Mouse (Mus musculus): Measurements from ENCODE around the gene Slc35e2.

Gene Slc35e2

GRCm38 (mm10) chr4:155575521-155575920 is 25.7 kb upstream of the Slc35e2 start:
- DNase-seq (ENCODE audit: inconsistent ontology term): no peak

- no peak for DNase-seq (ENCODE audit: inconsistent ontology term)
Measured at GRCm38 (mm10) chr4:155577132-155577531, 24.1 kb upstream of the Slc35e2 start.

- no peak for DNase-seq (ENCODE audit: inconsistent ontology term)
Measured at GRCm38 (mm10) chr4:155577741-155578140, 23.5 kb upstream of the Slc35e2 start.

- DNase-seq (ENCODE audit: inconsistent ontology term): no peak
Measured at GRCm38 (mm10) chr4:155578336-155579125, 22.7 kb upstream of the Slc35e2 start.

- DNase-seq (ENCODE audit: inconsistent ontology term): no peak
Measured at GRCm38 (mm10) chr4:155580420-155580819, 20.8 kb upstream of the Slc35e2 start.

GRCm38 (mm10) chr4:155582279-155582905 is 18.8 kb upstream of the Slc35e2 start:
- DNase-seq (ENCODE audit: inconsistent ontology term): peak; percentile 80

GRCm38 (mm10) chr4:155589356-155589755 is 11.9 kb upstream of the Slc35e2 start:
- no peak for DNase-seq (ENCODE audit: inconsistent ontology term)

GRCm38 (mm10) chr4:155591012-155591719 is 10.1 kb upstream of the Slc35e2 start:
- DNase-seq (ENCODE audit: inconsistent ontology term): no peak

- no peak for DNase-seq (ENCODE audit: inconsistent ontology term)
Measured at GRCm38 (mm10) chr4:155593780-155594179, 7.4 kb upstream of the Slc35e2 start.

- DNase-seq (ENCODE audit: inconsistent ontology term): no peak
Measured at GRCm38 (mm10) chr4:155595777-155596176, 5.4 kb upstream of the Slc35e2 start.

GRCm38 (mm10) chr4:155596606-155597005 is 4.6 kb upstream of the Slc35e2 start:
- DNase-seq (ENCODE audit: inconsistent ontology term): no peak

GRCm38 (mm10) chr4:155598536-155598935 is 2.7 kb upstream of the Slc35e2 start:
- DNase-seq (ENCODE audit: inconsistent ontology term): no peak

- DNase-seq (ENCODE audit: inconsistent ontology term): no peak
Measured at GRCm38 (mm10) chr4:155599901-155600825, 1.1 kb upstream of the Slc35e2 start.

- DNase-seq (ENCODE audit: inconsistent ontology term): no peak
Measured at GRCm38 (mm10) chr4:155601997-155602456, 811 bp downstream of the Slc35e2 start.

GRCm38 (mm10) chr4:155602753-155603152 is 1.5 kb downstream of the Slc35e2 start:
- DNase-seq (ENCODE audit: inconsistent ontology term): no peak

- DNase-seq (ENCODE audit: inconsistent ontology term): no peak
Measured at GRCm38 (mm10) chr4:155603801-155604200, 2.6 kb downstream of the Slc35e2 start.

- no peak for DNase-seq (ENCODE audit: inconsistent ontology term)
Measured at GRCm38 (mm10) chr4:155605132-155605531, 3.9 kb downstream of the Slc35e2 start.

- DNase-seq (ENCODE audit: inconsistent ontology term): no peak
Measured at GRCm38 (mm10) chr4:155606825-155607224, 5.6 kb downstream of the Slc35e2 start.

- no peak for DNase-seq (ENCODE audit: inconsistent ontology term)
Measured at GRCm38 (mm10) chr4:155611860-155612259, 10.6 kb downstream of the Slc35e2 start.

GRCm38 (mm10) chr4:155613264-155613663 is 12.0 kb downstream of the Slc35e2 start:
- no peak for DNase-seq (ENCODE audit: inconsistent ontology term)

- no peak for DNase-seq (ENCODE audit: inconsistent ontology term)
Measured at GRCm38 (mm10) chr4:155618321-155618720, 17.1 kb downstream of the Slc35e2 start.

Data from Muller cell, postnatal 12 days (primary cell).